Mouse (Mus musculus) intestine, embryonic 16.5 days (tissue): ENCODE measurements around the gene Pfdn6. TPM values are rescaled to one million over a fixed set of nuclear protein-coding genes. Genes with fewer than 3 reads are reported as not detected.
A peak's percentile ranks its signal among the peaks of the same experiment; 100 is the strongest.

Source experiments
- ATAC-seq: fragments of 200-750 bp; cut with Nextera tagmentation; 2 replicates; pipeline ENCODE4 v1.8.0; 2017; ENCODE audit warnings: moderate TSS enrichment, moderate library complexity
- H3K27ac ChIP-seq: fragments of 300-500 bp; sonication (generic); 2 replicates; pipeline ENCODE4 v1.5.1; 2014; ENCODE audit warnings: mild to moderate bottlenecking, low read length
- H3K27me3 ChIP-seq: fragments of 300-500 bp; sonication (generic); replicated peaks from 2 replicates; pipeline ENCODE4 v1.6.1; 2014; ENCODE audit warnings: low read length, control low read depth, mixed read lengths; ENCODE audit not compliant: control insufficient read depth, insufficient read depth
- H3K36me3 ChIP-seq: fragments of 300-500 bp; sonication (generic); 2 replicates; pipeline ENCODE4 v1.6.1; 2014; ENCODE audit warnings: low read length, control low read depth; ENCODE audit not compliant: control insufficient read depth, insufficient read depth
- H3K4me1 ChIP-seq: fragments of 300-500 bp; sonication (generic); 2 replicates; pipeline ENCODE4 v1.6.1; 2014; ENCODE audit warnings: low read length, control low read depth, mixed read lengths; ENCODE audit not compliant: control insufficient read depth, insufficient read depth
- H3K4me2 ChIP-seq: fragments of 300-500 bp; sonication (generic); 2 replicates; pipeline ENCODE4 v1.6.1; 2014; ENCODE audit warnings: low read depth, low read length, control low read depth
- H3K4me3 ChIP-seq: fragments of 300-500 bp; sonication (generic); 2 replicates; pipeline ENCODE4 v1.5.1; 2014; ENCODE audit warnings: mild to moderate bottlenecking, low read length
- H3K9ac ChIP-seq: fragments of 300-500 bp; sonication (generic); 2 replicates; pipeline ENCODE4 v1.6.1; 2014; ENCODE audit warnings: low read depth, low read length
- H3K9me3 ChIP-seq: fragments of 300-500 bp; sonication (generic); 2 replicates; pipeline ENCODE4 v1.6.1; 2016; ENCODE audit warnings: low read length, control low read depth; ENCODE audit not compliant: control insufficient read depth
- WGBS: fragments of 180-500 bp; shearing (Covaris S2); extraction: QIAGEN DNeasy Blood & Tissue Kit; methylation state at CpG from one replicate; pipeline ENCODE4 v1.1.7; 2014; 5-methylcytosine and 5-hydroxymethylcytosine counted together
- polyA plus RNA-seq: library from polyadenylated mRNA; unstranded; fragments of >200 nt; fragmentation: Nextera tagmentation; extraction: Ambion mirVana; gene quantifications from 2 replicates; pipeline ENCODE4 v1.2.1, GENCODE M21; 2015

The Pfdn6 gene
- polyA plus RNA-seq, 1 experiment from 2014 or later: 167 TPM

DNA sequence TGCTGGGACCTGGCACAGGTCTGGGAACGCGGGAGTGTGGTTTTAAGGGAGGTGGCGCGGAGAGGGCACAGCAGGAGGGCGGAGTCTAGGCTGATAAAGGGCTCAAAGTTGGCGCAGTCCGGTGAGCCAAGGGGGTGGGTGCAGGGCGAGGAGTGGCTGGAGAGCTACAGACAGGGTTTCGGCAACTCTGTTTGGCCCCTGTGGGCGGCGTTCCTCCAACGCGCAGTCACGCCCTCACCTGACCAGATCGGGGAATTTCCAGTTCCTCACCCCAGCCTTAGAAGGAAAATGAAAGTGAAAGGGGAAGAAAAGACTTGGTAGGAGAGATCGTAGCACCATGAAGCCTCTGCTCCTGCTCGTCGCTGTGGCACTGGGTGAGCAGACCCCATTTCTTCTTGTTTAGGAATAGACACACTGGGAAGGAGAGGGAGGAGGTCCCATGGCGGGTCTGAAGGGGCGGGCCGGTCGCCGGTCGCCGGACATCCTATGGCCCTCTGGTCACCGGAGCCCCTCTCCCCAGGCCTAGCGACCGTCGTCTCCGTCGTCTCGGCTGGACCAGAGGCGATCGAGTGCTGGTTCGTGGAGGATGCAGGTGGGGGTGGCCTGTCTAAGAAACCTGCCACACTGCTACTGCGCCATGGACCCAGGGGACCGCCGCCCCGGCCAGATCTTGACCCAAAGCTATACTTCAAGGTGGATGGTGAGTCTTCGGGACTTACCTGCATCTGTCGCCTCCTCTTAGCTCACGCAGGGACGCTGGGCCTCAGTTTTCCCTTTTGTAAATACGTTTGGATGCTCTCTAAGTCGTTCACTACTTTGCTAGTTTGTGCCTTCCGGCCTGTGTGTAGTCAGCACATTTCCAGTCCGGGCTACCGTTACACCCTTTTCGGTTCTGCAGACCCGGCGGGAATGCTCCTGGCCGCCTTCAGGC lies 20.5 kb downstream of the Pfdn6 start:
- ATAC-seq: peak; percentile 27
- Histone ChIP-seq H3K36me3 (peaks cover 7% of the 10 kb centered on the region; the same call in 1 of the 2 replicates), H3K27me3 (no peaks in the 10 kb centered on the region), H3K4me3 (peak overlapping the region; percentile 81), H3K27ac (peak overlapping the region; percentile 85), H3K9me3 (no peaks in the 10 kb centered on the region), H3K4me1 (peaks cover 24% of the 10 kb centered on the region), H3K9ac (peak overlapping the region; percentile 80), H3K4me2 (peak overlapping the region; percentile 97)
- under 1% methylated on average over 52 of the region's 52 CpGs for WGBS

GRCm38 (mm10) chr17:33918293-33919203 lies 21.6 kb downstream of the Pfdn6 start:
- Histone ChIP-seq H3K9ac (peak overlapping the region; percentile 80; the same call in 1 of the 2 replicates), H3K27me3 (no peaks in the 10 kb centered on the region), H3K9me3 (no peaks in the 10 kb centered on the region), H3K36me3 (peaks cover 15% of the 10 kb centered on the region), H3K4me2 (peak overlapping the region; percentile 97), H3K4me3 (peak overlapping the region; percentile 81), H3K4me1 (peaks cover 24% of the 10 kb centered on the region), H3K27ac (peak overlapping the region; percentile 85; the same call in 1 of the 2 replicates)
- WGBS: 57% methylated on average over 37 of the region's 37 CpGs
- ATAC-seq: no peak

GRCm38 (mm10) chr17:33917656-33918292 lies 22.4 kb downstream of the Pfdn6 start:
- peaks cover 24% of the 10 kb centered on the region for H3K4me1 ChIP-seq
- no peak overlapping the region for H3K4me3 ChIP-seq
- H3K9me3 ChIP-seq: no peaks in the 10 kb centered on the region
- peaks cover 17% of the 10 kb centered on the region for H3K36me3 ChIP-seq
- ATAC-seq: no peak
- no peaks in the 10 kb centered on the region for H3K27me3 ChIP-seq
- WGBS: 83% methylated on average over 18 of the region's 18 CpGs
- H3K9ac ChIP-seq: no peak overlapping the region
- no peak overlapping the region for H3K27ac ChIP-seq
- no peak overlapping the region for H3K4me2 ChIP-seq

- WGBS: 75% methylated on average over 31 of the region's 31 CpGs
- peaks cover 24% of the 10 kb centered on the region for H3K4me1 ChIP-seq
- H3K36me3 ChIP-seq: peaks cover 18% of the 10 kb centered on the region
- H3K27ac ChIP-seq: no peak overlapping the region
- H3K27me3 ChIP-seq: no peaks in the 10 kb centered on the region
- H3K9ac ChIP-seq: peak overlapping the region; percentile 71
- ATAC-seq: no peak
- peak overlapping the region; percentile 57 for H3K4me3 ChIP-seq
- peak overlapping the region; percentile 66 for H3K4me2 ChIP-seq
- H3K9me3 ChIP-seq: no peaks in the 10 kb centered on the region
These were observed 23.1 kb downstream of the Pfdn6 start for GRCm38 (mm10) chr17:33916847-33917655.

DNA sequence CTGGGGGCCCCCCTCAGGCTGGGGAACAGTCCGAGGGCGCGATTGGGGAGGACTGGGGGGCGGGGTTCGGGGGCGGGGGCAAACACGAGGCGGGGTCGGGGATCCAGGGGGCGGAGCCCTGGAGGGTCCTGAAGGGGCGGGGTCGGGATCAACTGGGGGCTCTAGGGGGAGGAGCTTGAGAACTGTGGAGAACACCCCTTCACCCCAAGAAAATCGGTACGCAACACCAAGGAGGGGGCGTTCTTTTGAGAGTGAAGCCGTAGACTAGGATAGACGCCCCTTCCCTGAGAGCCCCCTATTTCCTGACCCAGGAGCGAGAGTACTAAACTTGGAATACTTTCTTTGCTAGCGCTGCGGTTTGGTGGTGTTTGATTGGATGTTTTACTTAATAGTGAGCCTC lies 23.8 kb downstream of the Pfdn6 start:
- Histone ChIP-seq H3K4me2 (peak overlapping the region; percentile 66), H3K27ac (peak overlapping the region; percentile 78), H3K27me3 (no peaks in the 10 kb centered on the region), H3K4me3 (peak overlapping the region; percentile 57), H3K4me1 (peaks cover 24% of the 10 kb centered on the region), H3K36me3 (peaks cover 26% of the 10 kb centered on the region), H3K9me3 (no peaks in the 10 kb centered on the region), H3K9ac (peak overlapping the region; percentile 71)
- ATAC-seq: peak; percentile 9; the same call in 1 of the 2 replicates
- under 1% methylated on average over 19 of the region's 20 CpGs for WGBS

GRCm38 (mm10) chr17:33915671-33916250 lies 24.4 kb downstream of the Pfdn6 start, which contains the start of the genes Tapbp and Zbtb22:
TSS of gene Tapbp (plus strand) at chr17:33915899.
TSS of gene Zbtb22 (plus strand) at chr17:33915904.
- H3K36me3 ChIP-seq: peaks cover 29% of the 10 kb centered on the region
- peak within 1 kb of the TSS; percentile 71 for H3K9ac ChIP-seq
- no peaks in the 10 kb centered on the region for H3K9me3 ChIP-seq
- H3K4me2 ChIP-seq: peak within 1 kb of the TSS; percentile 66
- H3K27ac ChIP-seq: peak within 1 kb of the TSS; percentile 78
- no peaks in the 10 kb centered on the region for H3K27me3 ChIP-seq
- peak within 1 kb of the TSS; percentile 57 for H3K4me3 ChIP-seq
- peaks cover 26% of the 10 kb centered on the region for H3K4me1 ChIP-seq
- WGBS: 0% methylated on average over 26 of the region's 34 CpGs
- ATAC-seq: peak; percentile 92

- 70% methylated on average over 13 of the region's 13 CpGs for WGBS
- peak overlapping the region; percentile 42 for H3K4me2 ChIP-seq
- H3K9me3 ChIP-seq: no peaks in the 10 kb centered on the region
- 0 out of 2 replicates have a peak overlapping the region, but pooled peaks have one; percentile 57 for H3K4me3 ChIP-seq
- peaks cover 29% of the 10 kb centered on the region for H3K36me3 ChIP-seq
- no peak overlapping the region for H3K27ac ChIP-seq
- no peak for ATAC-seq
- H3K27me3 ChIP-seq: no peaks in the 10 kb centered on the region
- H3K9ac ChIP-seq: no peak overlapping the region
- H3K4me1 ChIP-seq: peaks cover 32% of the 10 kb centered on the region
These were observed 25.2 kb downstream of the Pfdn6 start for GRCm38 (mm10) chr17:33914969-33915391.

DNA sequence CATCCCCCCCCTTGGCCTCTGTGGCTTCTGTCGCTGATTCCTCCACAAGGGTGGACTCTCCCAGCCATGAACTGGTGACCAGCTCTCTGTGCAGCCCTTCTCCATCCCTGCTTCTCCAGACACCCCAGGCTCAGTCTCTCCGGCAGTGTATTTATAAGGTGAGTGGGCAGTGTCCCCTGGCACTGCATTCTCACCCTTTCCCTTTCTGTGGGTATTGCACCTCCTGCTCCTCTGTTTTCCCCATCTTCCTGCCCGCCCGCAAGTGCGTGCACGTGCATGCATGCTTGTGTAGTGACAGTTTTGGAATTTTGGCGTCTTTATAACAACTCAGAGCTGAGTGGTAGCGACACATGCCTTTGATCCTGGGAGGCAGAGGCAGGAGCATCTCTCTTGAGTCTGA lies 26.2 kb downstream of the Pfdn6 start:
- no peak overlapping the region for H3K4me2 ChIP-seq
- no peaks in the 10 kb centered on the region for H3K27me3 ChIP-seq
- no peak for ATAC-seq
- H3K27ac ChIP-seq: no peak overlapping the region
- H3K4me1 ChIP-seq: peaks cover 29% of the 10 kb centered on the region
- H3K36me3 ChIP-seq: peaks cover 29% of the 10 kb centered on the region
- H3K4me3 ChIP-seq: no peak overlapping the region
- 92% methylated on average over 8 of the region's 8 CpGs for WGBS
- no peak overlapping the region for H3K9ac ChIP-seq
- no peaks in the 10 kb centered on the region for H3K9me3 ChIP-seq
